Mouse (Mus musculus) heart, postnatal 0 days (tissue): ENCODE measurements around the gene Cldn12. TPM values are rescaled to one million over a fixed set of nuclear protein-coding genes. Genes with fewer than 3 reads are reported as not detected.

Experiments used
- ATAC-seq: fragments of 200-750 bp; cut with Nextera tagmentation; 2 replicates; pipeline ENCODE4 v1.8.0; 2017; ENCODE audit warnings: low read depth, moderate number of reproducible peaks, moderate library complexity; ENCODE audit not compliant: insufficient read depth
- DNase-seq: peaks from one replicate; pipeline ENCODE4 v3.0.0-alpha.2; 2016; ENCODE audit warnings: low spot score
- H3K27ac ChIP-seq: fragments of 300-500 bp; sonication (generic); 2 replicates; pipeline ENCODE4 v1.5.1; 2014; ENCODE audit warnings: low read depth, mild to moderate bottlenecking
- H3K27me3 ChIP-seq: fragments of 300-500 bp; sonication (generic); 2 replicates; pipeline ENCODE4 v1.6.1; 2014; ENCODE audit warnings: low read length, mixed read lengths; ENCODE audit not compliant: control insufficient read depth, insufficient read depth
- H3K36me3 ChIP-seq: fragments of 300-500 bp; sonication (generic); replicated peaks from 2 replicates; pipeline ENCODE4 v1.6.1; 2014; ENCODE audit warnings: low read length, mixed read lengths; ENCODE audit not compliant: control insufficient read depth, insufficient read depth
- H3K4me1 ChIP-seq: fragments of 300-500 bp; sonication (generic); 2 replicates; pipeline ENCODE4 v1.6.1; 2014; ENCODE audit warnings: antibody characterized with exemption; ENCODE audit not compliant: control insufficient read depth, insufficient read depth
- H3K4me2 ChIP-seq: fragments of 300-500 bp; sonication (generic); 2 replicates; pipeline ENCODE4 v1.6.1; 2014; ENCODE audit warnings: low read depth, mild to moderate bottlenecking, low read length, moderate library complexity
- H3K4me3 ChIP-seq: fragments of 300-500 bp; sonication (generic); 2 replicates; pipeline ENCODE4 v1.5.1; 2014; ENCODE audit warnings: low read depth, low read length
- H3K9ac ChIP-seq: fragments of 300-500 bp; sonication (generic); replicated peaks from 2 replicates; pipeline ENCODE4 v1.6.1; 2014; ENCODE audit warnings: low read depth, low read length, mixed read lengths
- H3K9me3 ChIP-seq: fragments of 300-500 bp; sonication (generic); replicated peaks from 2 replicates; pipeline ENCODE4 v1.6.1; 2016; ENCODE audit warnings: low read length; ENCODE audit not compliant: control insufficient read depth
- CTCF ChIP-seq: IDR thresholded peaks from 2 replicates; pipeline ENCODE4 v1.5.1; 2016; ENCODE audit warnings: antibody characterized with exemption, control low read depth, low read depth
- EP300 ChIP-seq: IDR thresholded peaks from 2 replicates; pipeline ENCODE4 v1.6.1; 2016; ENCODE audit warnings: antibody characterized with exemption, low read depth
- WGBS: fragments of 180-500 bp; shearing (Covaris S2); extraction: QIAGEN DNeasy Blood & Tissue Kit; methylation state at CpG from one replicate; pipeline ENCODE4 v1.1.7; 2014; 5-methylcytosine and 5-hydroxymethylcytosine counted together
- polyA plus RNA-seq: library from polyadenylated mRNA; unstranded; fragments of >200 nt; fragmentation: Nextera tagmentation; extraction: Ambion mirVana; gene quantifications from 2 replicates; pipeline ENCODE4 v1.2.1, GENCODE M21; 2015
- total RNA-seq: library from RNA; depleted of rRNA; stranded (reverse); fragments of >200 nt; gene quantifications from 2 replicates; pipeline ENCODE4 v1.2.3, GENCODE M21; 2014; ENCODE audit warnings: low replicate concordance

Cldn12 gene
- total and polyA plus RNA-seq, 2 experiments from 2014 or later, result 12.6 to 16.8 TPM

DNA sequence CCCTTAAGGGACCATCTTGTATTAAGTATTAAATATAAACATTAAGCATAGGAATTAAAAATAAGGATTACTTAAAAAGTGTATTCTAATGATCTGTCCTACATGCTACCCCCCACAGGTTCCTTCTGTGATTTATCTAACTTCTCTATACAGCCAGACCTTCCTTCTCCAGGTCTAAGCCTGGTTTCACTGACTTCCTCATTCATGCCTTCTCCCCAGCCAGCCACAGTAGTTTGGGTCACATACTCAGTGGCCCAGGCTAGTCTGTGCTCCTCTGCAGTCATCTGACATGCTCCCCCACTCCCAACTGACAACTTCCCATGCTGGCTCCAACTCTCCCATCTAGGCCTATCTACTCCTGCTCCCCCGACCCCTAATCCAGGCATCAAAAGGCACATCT is 36.4 kb upstream of the Cldn12 start:
- ATAC-seq, result no peak
- Histone ChIP-seq H3K27ac (no peak overlapping the region), H3K36me3 (peaks cover 50% of the 10 kb centered on the region), H3K9ac (no peak overlapping the region), H3K4me1 (no peaks in the 10 kb centered on the region), H3K9me3 (no peaks in the 10 kb centered on the region), H3K4me3 (no peak overlapping the region), H3K27me3 (no peaks in the 10 kb centered on the region), H3K4me2 (no peak overlapping the region)
- 79% methylated on average over 1 of the region's 1 CpGs for WGBS
- DNase-seq, result no peak
- TF ChIP-seq CTCF (no peak), EP300 (no peak)

- no peak overlapping the region for H3K9ac ChIP-seq
- no peaks in the 10 kb centered on the region for H3K9me3 ChIP-seq
- ATAC-seq, result no peak
- no peak for DNase-seq
- no peak for TF ChIP-seq EP300
- TF ChIP-seq CTCF, result no peak
- H3K27ac ChIP-seq, result no peak overlapping the region
- WGBS, result 52% methylated on average over 3 of the region's 3 CpGs
- no peaks in the 10 kb centered on the region for H3K4me1 ChIP-seq
- no peak overlapping the region for H3K4me2 ChIP-seq
- no peak overlapping the region for H3K4me3 ChIP-seq
- H3K36me3 ChIP-seq, result peaks cover 51% of the 10 kb centered on the region
- H3K27me3 ChIP-seq, result no peaks in the 10 kb centered on the region
Measured at GRCm38 (mm10) chr5:5540385-5540784, 25.6 kb upstream of the Cldn12 start.

DNA sequence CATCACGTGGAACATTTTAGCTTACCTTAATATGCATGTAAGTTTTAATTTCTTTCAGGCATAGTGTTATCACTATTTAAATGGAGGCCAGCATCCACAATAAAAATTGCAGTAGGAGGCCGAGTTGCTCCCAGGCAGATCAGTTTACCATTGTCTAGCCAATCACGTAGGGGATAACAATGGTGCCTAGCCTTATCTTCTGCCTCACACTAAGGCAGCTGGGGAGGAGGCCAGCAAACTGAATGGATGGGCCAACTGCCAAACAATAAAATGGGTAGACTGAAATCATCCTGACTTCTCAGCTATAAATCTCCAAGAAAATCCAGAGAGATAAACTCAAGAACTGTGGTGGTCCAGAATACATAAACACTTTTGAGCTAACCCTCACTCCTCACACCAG is 25.0 kb upstream of the Cldn12 start:
- no peaks in the 10 kb centered on the region for H3K9me3 ChIP-seq
- no peaks in the 10 kb centered on the region for H3K27me3 ChIP-seq
- DNase-seq (no peak), ATAC-seq (no peak)
- H3K36me3 ChIP-seq, result peaks cover 49% of the 10 kb centered on the region
- H3K4me2 ChIP-seq, result no peak overlapping the region
- H3K9ac ChIP-seq, result no peak overlapping the region
- H3K4me3 ChIP-seq, result no peak overlapping the region
- H3K27ac ChIP-seq, result no peak overlapping the region
- no peak for TF ChIP-seq CTCF
- TF ChIP-seq EP300, result no peak
- H3K4me1 ChIP-seq, result no peaks in the 10 kb centered on the region
- WGBS, result 61% methylated on average over 3 of the region's 3 CpGs

GRCm38 (mm10) chr5:5536131-5536530 is 21.4 kb upstream of the Cldn12 start:
- WGBS, result 88% methylated on average over 1 of the region's 1 CpGs
- Histone ChIP-seq H3K4me3 (no peak overlapping the region), H3K27me3 (no peaks in the 10 kb centered on the region), H3K27ac (no peak overlapping the region), H3K4me1 (no peaks in the 10 kb centered on the region), H3K36me3 (peaks cover 17% of the 10 kb centered on the region), H3K9ac (no peak overlapping the region), H3K9me3 (no peaks in the 10 kb centered on the region), H3K4me2 (no peak overlapping the region)
- TF ChIP-seq EP300 (no peak), CTCF (no peak)
- ATAC-seq (no peak), DNase-seq (no peak)

GRCm38 (mm10) chr5:5533656-5534420 is 19.1 kb upstream of the Cldn12 start:
- H3K9me3 ChIP-seq, result no peaks in the 10 kb centered on the region
- ATAC-seq (no peak), DNase-seq (no peak)
- no peaks in the 10 kb centered on the region for H3K4me1 ChIP-seq
- no peaks in the 10 kb centered on the region for H3K27me3 ChIP-seq
- no peak overlapping the region for H3K9ac ChIP-seq
- H3K4me3 ChIP-seq, result no peak overlapping the region
- peaks cover 8% of the 10 kb centered on the region for H3K36me3 ChIP-seq
- WGBS, result 88% methylated on average over 3 of the region's 3 CpGs
- H3K4me2 ChIP-seq, result no peak overlapping the region
- TF ChIP-seq CTCF (no peak), EP300 (no peak)
- no peak overlapping the region for H3K27ac ChIP-seq

DNA sequence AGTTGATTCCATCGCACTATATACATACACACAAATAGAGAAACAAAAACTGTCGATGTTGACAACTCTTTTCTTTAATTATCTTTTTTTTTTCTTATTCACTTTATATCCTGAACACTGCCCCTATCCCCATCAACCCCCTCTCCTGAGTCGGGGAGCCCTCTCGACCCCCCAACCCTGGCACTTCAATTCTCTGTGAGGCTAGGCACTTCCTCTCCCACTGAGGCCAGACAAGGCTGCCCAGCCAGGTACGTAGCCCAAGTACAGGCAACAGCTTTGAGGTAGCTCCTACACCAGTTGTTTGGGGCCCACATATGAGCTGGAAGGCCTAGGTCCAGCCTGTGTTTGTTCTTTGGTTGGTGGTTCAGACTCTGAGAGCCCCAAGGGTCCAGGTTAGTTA is 653 bp upstream of the Cldn12 start:
- H3K36me3 ChIP-seq, result peaks cover 7% of the 10 kb centered on the region
- H3K4me1 ChIP-seq, result peaks cover 2% of the 10 kb centered on the region
- H3K4me3 ChIP-seq, result no peak overlapping the region
- no peaks in the 10 kb centered on the region for H3K27me3 ChIP-seq
- TF ChIP-seq CTCF (no peak), EP300 (no peak)
- H3K9ac ChIP-seq, result no peak overlapping the region
- ATAC-seq (no peak), DNase-seq (no peak)
- H3K27ac ChIP-seq, result no peak overlapping the region
- no peaks in the 10 kb centered on the region for H3K9me3 ChIP-seq
- 0 out of 2 replicates have a peak overlapping the region, but pooled peaks have one; percentile 85 for H3K4me2 ChIP-seq
- 78% methylated on average over 5 of the region's 5 CpGs for WGBS
